Mouse (Mus musculus): ENCODE data around the gene Eif4b.
A peak's percentile ranks its signal among the peaks of the same experiment; 100 is the strongest.

Gene Eif4b

DNA sequence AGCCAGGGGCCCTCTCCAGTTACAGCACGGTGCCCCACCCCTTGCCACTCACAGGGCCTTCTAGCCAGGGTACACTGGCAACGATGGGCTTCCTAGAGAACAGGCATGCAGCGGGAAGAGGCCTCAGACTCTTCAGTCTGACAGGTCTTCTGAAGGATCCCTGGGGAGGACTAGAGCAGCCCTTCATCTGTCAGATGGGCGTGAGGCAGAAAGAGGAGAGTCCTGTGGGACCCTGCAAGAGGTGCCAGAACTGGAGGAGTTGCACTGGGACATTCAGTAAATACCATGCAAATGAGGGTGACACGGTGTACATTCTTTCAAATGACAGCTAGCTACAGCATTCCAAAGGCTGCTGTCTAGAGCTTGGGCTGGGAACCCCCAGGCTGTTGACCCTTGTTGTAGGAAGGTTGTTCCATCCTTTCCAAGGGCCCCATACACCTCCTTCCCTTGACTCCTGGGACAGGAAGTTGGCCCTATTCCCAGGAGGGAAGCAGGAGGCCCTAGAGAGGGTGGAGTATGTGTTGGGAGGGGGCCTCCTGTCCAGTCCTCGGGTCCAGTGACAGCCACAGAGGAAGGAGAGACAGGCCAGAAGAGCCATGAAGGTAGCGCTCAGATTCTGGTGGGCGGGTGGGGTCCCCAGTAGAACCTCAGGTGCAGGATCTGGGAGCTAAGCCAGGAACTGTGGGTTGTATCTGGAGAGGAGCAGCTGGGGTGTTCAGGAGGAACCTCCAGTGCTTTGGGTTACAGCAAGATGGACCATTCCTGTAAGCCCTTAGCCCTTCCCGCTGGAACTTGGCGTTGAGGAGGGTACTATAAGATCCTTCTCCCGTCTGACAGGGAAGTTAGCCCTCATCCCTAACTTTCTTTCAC lies 28.3 kb downstream of the Eif4b start:
- no peak for DNase-seq (ENCODE audit: low spot score in 2 of 2)

DNA sequence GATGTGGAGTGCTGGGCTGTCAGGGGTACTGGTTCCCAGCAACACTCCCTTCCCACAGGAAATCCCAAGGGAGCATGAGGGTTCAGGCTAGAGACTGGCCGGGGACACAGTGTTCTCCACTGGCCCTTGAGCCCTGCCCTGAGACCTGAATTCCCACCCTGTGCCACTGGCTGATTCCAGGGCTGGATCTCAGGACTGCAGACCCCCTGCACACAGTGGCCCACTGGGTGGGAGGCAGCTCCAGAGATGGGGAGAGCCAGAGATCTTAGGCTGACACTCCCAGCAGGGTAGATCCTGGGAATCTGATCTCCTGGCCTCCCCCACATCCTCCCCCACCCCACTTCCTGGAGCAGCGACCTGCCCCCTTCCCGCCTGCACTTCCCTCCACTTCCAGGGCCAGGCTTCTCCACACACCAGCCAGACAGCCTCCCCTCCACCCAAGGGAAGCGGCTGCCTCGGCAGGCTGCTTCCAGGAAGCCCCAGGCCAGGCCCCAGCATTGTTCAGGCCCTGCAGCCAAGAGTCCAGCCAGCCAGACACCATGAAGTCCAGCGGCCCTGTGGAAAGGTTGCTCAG lies 29.1 kb downstream of the Eif4b start:
- DNase-seq (ENCODE audit: low spot score in 2 of 2): no peak

DNA sequence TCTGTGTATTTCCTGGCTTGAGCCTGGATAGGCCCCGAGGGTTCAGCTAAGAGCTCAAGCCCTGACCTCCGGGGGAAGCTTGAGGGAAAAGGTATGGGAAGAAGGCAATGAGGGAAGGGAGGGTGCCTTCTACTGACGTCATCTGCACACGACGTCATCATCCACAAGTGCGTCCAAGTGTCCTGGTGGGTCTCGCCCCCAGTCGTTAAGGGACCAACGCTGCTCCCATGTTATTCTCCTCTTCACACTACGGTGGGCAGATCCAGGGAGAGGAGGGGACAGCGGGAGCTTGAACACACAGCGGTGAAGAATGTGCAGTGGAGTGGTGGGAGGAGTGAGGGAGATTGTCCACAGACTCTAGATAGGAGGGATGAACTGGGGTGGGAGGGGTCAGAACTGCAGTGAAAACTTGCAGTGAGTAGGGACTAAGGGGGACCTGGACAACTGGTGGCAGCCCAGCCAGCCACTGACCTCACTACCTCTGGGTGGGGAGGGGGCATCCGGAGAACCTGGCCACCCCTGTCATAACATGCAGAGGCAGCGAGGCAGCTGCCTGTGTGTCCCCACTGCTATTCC lies 29.9 kb downstream of the Eif4b start:
- no peak for DNase-seq (ENCODE audit: low spot score in 2 of 2)

DNA sequence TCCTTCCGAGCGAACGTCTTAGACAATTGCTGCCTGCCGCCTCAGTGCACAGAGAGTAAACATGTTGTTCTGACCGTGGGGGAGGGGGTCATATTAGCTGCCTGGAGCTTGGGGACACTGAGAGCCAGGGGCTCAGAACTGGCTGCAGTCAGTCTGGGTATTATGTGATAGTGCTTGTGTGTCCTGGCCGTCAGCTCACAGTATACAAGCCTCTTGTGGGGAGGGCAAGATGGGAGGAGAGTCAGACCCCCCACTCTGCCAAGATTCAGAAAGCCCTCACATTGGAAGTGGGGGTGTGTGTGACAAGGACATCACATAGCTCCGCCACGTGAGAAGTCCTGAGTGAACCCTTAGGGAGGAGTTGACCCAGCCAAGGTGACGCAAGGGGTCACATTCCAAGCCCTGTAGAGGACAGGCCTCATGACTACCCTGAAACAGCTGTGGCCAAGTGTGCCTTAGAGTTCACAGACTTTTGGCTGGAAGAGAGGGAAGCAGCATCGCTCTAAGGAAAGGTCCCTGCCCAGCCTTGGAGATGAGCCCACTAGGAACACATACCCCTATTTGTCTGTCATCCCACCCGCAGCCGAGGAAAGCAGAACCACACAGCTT lies 30.5 kb downstream of the Eif4b start:
- DNase-seq (ENCODE audit: low spot score in 2 of 2): no peak

DNA sequence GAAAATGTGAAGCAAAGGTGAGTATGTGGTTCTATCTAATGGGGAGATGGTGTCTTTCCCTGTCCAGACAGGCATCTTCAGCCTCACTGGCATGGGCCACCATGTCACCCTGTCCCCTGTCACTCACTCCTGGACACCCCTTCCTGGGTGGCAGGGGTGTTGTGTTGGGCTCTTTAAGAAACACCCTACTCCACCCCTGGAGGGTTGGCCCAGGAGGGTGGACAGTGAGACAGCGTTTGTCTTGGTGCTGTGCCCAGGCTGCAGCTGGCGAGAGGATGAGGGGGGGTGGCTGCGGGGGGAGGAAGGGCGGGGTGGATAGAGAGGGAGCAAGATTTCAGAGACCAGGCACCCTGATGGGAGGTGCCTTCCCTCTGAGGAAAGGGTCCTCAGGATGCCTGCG lies 31.8 kb downstream of the Eif4b start:
- no peak for DNase-seq (ENCODE audit: low spot score in 2 of 2)

DNA sequence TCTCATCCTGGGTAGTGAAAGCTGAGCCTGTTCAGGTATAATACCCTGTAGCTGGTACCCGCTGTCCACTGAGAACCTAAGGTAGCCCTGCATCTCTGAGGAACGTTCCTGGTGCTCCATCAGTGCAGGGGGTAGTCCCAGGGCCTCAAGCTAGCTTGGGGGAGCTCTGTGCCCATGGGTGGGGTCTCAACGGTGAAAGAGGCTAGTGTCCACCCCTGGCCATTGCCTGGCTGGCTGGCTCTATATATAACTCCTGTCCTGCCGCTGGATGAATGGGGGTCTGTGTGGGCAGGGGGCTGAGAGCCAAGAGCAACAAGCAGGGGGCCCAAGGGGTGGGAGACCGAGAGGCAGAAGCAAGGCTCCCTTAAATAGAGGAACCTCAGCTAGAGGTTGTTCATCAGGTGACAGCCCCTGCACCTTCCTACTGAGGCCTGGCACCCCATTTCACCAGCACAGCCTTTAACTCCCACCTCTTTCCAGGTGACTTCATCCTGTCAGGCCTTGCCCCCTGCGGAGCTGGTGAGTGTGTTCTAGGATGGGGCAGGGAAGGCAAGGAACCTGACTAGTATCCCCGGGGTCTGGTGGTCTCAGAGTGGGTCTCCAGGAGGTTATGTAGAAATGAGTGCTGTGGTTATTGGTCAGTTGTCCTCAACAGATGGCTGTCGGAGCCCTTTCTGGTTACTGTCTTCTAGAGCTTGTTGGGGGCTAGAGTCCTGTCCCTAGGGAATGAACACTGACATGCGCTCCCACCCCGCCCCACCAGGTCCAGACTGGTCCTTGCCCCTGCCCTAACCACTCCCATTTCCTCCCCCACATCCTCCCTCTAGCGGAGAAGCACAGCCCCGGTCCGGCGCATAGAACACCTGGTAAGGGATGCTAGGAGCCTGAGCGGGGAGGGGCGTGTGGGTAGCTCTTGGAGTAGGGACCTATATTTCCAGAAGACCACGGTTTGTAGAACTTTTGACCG lies 32.5 kb downstream of the Eif4b start:
- no peak for DNase-seq (ENCODE audit: low spot score in 2 of 2)

DNA sequence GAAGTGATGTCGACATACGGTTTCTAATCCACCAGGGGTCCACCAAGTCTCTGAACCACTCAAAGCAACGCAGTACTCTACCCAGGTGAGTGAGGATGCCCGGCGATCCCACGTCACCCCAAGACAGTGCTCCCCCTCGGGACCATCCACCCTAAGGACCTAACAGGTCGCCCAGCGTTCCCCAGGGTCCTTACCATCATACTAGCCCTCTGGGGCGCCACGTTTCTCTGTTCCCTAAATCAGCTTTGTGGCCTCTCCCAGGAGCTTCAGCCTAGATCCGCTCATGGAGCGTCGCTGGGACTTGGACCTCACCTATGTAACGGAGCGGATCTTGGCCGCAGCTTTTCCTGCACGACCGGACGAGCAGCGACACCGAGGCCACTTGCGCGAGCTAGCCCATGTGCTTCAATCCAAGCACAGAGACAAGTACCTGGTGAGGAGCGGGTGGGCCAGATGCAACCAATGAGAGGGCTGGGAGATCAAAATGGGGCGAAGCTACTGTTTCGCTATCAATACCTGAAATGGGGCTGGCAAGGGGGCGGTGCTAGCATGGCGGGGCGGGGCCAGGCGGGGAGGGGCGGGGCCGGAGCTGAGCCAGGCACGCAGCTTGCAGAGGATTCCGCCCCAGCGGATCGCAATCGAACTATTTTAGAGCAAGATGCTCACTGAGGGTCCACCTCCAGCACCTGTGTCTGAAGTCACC lies 33.3 kb downstream of the Eif4b start:
- DNase-seq (ENCODE audit: low spot score in 2 of 2): no peak

DNA sequence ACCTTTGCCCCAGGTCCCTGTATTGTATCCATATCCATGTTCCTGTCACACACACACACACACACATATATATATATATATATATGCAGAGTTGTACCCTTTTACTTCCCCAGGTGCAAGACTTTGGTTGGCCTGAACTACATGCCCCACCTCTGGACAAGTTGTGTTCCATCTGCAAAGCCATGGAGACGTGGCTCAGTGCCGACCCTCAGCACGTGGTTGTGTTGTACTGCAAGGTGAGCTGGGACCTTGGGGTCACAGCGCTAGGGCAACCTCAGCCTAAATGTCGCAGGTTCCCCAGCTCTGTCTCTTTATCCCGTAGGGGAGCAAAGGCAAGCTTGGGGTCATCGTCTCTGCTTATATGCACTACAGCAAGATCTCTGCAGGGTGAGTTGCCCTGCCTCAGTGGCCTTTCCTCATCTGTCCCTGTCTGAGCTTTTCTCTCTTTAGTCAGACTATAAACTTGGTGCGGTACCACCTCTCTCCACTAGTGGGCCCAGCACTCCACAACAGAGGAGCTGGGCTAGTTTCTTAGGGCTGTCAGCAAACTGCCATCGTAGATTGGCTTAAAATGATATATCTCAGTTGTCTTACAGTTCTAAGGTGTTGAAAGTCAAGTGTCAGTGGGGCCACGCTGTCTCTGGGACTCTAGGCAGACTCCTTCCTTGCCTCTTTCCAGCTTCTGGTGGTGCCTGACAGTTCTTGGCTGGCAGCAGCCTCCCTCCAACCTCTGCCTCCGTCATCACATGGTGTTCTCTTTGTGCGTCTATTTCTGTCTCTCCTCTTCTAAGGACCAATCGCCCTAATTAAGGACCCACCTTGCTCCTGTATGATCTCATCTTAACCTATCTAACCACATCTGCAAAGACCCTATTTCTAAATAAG lies 34.4 kb downstream of the Eif4b start:
- DNase-seq (ENCODE audit: low spot score in 2 of 2): peak in 1 of 2 experiments; percentile 79

DNA sequence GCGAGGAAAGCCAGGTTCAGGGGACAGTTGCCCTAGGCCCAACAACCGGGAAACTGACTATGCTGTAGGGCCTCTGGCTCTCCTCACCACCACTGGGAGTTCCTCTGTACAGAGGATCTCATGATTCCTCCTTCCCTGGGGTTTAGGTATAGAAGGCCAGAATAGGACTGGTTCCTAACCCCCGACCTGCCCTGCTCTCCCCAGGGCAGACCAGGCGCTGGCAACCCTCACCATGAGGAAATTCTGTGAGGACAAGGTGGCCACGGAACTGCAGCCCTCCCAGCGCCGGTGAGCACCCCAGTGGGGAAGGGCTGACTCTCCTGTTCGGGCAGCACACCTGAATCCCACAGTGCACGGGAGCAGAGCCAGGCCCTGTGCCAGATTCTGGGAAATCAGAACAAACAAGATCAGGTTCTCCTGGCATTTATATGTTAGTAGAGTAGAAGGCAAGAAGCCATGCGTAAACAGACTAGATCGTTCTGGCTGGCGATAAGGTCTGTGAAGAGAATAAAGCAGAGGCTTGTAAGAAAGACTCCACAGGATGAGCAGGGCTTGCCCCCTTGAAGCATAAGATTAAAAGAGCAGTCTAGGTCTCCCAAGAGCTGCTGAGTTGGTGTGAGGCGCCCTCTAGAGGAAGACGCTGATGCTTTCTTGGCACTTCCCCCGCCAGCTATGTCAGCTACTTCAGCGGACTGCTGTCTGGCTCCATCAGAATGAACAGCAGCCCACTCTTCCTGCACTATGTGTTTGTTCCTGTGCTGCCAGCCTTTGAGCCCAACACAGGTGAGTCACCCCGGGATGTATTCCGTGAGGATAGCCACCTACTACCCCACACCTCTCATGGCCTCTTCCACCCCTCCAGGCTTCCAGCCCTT lies 35.3 kb downstream of the Eif4b start:
- peak in 1 of 2 experiments; percentile 87 for DNase-seq (ENCODE audit: low spot score in 2 of 2)

DNA sequence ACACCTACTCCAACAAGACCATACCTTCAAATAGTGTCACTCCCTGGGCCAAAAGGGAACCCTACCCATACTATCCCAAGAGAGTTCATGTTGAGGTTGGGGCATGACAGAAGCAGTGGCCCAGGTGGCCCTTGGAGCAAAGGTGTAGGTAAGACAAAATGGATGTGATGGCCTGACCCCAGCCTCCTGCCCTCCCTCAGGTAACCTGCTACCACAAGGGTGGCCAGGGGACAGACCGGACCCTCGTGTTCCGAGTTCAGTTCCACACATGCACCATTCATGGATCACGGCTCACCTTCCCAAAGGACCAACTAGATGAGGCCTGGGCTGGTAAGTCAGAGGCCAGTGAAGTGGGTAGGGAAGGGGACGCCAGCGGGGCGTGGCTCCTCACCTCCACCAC lies 36.7 kb downstream of the Eif4b start:
- no peak for DNase-seq (ENCODE audit: low spot score in 2 of 2)

DNA sequence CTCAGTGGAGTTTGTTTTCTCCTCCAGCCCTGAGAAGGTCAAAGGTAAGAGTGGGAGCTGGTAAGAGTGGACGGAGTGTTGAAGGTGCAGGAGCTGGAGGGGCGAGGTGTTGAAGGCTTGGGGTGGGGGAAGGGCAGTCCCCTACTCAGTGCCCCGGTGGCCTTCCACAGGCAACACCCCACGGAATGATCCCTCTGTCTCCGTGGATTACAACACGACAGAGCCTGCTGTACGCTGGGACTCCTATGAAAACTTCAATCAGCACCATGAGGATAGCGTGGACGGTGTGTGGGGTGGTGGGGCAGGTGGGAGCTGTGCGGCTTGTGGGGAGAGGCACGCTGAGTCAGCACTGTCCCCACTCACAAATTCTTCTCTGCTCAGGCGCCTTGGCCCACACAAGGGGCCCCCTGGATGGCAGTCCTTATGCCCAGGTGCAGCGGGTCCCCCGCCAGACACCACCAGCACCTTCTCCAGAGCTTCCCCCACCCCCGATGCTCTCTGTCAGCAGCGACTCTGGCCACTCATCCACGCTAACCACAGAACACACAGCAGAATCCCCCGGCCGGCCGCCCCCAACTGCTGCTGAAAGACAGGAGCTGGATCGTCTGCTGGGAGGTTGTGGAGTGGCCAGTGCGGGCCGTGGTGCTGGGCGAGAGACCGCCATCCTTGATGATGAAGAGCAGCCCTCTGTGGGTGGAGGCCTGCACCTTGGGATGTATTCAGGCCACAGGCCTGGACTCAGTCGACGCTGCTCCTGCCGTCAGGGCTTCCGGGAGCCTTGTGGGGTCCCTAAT lies 37.3 kb downstream of the Eif4b start:
- no peak for DNase-seq (ENCODE audit: low spot score in 2 of 2)

DNA sequence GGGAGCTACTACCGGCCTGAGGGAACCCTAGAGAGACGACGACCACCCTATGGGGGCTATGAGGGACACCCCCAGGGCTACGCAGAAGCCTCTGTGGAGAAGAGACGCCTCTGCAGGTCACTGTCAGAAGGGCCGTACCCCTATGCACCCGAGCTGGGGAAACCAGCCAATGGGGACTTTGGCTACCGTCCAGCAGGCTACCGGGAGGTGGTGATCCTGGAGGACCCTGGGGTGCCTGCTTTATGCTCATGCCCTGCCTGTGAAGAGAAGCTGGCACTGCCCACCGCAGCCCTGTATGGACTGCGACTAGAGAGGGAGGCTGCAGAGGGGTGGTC lies 37.9 kb downstream of the Eif4b start:
- DNase-seq (ENCODE audit: low spot score in 2 of 2): no peak

DNA sequence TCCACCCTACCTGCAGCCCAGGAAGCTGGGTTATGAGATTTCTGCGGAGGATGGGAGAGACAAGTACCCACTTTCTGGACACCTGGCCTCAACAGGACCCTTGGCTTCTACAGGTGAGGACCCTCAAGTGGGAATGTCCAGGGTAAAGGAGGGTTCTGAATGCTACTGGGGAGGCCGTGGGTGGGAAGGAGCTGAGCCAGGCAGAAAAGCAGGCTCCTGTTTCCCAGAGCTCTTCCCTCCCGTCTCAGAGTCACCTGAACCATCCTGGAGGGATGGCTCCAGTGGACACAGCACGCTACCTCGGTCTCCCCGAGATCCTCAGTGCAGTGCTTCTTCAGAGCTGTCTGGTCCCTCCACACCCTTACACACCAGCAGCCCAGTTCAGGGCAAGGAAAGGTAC lies 38.6 kb downstream of the Eif4b start:
- no peak for DNase-seq (ENCODE audit: low spot score in 2 of 2)

DNA sequence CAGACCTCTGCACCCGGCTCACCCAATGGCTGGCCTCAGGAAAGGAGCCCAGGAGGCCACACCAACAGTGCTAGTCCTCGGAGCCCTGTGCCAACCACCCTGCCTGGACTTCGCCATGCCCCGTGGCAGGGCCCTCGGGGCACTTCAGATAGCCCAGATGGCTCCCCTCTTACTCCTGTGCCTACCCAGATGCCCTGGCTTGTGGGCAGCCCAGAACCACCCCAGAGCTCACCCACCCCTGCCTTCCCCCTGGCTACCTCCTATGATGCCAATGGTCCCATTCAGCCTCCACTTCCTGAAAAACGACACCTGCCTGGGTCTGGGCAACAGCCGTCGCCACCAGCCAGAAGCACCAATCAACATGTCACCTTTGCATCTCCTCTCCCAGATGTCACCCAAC lies 39.3 kb downstream of the Eif4b start:
- no peak for DNase-seq (ENCODE audit: low spot score in 2 of 2)

DNA sequence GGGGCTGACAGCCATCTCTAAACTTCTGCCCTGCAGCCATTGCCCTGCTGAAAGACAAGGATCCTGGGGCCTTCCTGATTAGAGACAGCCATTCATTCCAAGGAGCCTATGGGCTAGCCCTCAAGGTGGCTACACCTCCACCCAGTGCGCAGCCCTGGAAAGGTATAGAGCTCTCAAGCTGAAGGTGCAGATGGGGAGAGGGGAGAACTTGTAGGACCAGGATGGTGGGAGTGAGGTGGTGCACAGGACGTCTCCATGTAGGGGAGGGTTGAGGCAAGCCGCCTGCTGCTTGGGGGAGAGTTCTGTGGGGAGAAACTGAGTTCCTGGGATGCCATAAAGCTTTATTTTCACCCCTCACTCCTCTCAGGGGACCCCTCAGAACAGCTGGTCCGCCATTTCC lies 40.1 kb downstream of the Eif4b start:
- DNase-seq (ENCODE audit: low spot score in 2 of 2): no peak

DNA sequence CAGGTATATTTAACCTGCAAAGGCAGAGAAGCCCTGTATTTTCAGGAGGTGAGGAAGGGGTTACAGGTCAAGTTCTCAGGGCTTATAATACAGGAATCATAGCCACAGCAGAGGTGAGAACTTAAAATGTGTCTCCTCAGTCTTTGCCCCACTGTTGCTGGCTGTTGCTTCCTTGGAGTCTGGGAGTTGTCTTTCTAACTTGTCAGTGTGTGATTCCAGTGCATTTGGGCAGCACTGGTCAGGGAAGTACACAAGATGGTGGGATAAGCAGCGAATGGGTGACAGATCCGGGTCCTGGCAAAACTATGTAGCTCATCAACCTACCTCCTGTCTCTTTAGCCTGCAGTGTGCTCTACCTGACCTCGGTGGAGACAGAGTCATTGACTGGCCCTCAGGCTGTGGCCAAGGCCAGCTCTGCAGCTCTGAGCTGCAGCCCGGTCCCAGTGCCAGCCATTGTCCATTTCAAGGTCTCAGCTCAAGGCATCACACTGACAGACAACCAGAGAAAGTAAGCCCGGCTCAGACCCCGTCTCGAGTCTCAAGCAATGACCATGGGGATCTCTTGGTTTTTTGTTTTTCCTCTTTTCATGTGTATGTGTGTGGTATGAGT lies 41.2 kb downstream of the Eif4b start:
- DNase-seq (ENCODE audit: low spot score in 2 of 2): no peak

DNA sequence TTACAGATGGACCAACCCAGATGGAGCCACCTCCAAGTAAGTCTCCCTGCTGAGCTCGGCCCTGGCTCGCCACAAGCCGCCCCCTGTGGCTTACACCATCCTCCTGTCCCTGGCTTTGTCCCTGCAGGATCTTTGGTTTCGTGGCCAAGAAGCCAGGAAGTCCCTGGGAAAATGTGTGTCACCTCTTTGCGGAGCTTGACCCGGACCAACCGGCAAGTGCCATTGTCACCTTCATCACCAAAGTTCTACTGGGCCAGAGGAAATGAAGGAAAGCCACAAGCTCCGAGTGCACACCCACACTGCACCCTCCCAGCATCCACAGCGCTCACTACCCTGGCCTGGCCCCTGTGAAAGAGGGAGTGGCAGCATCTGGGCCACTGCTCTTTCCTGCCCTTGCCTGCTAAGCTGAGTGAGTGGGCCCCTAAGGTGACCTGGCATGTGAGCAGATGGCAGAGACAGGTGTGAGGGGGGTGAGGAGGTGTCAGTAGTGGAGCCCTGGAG lies 42.2 kb downstream of the Eif4b start:
- DNase-seq (ENCODE audit: low spot score in 2 of 2): no peak

Measured in left cerebral cortex, adult 9 months (tissue).